Mouse (Mus musculus): ENCODE data around the gene Morn3.

DNA sequence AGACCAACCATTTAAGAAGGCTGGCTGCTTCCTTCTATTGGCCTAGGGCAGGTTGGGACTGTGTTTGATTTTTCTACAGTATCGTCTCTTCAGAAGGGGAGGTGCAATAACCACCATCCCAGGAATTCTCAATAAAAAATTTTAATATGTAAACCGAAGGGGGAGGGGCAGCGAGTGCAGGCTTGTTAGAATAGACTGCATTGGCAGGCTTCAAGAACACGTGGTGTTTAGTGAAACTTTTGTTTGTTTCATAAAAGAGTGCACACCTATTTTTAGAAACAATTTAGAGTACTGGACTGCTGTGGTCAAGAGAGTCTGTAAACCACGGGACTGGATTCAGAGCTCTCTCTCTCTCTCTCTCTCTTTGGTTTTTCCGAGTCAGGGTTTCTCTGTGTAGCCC, 23.8 kb downstream of the Morn3 start:
- TF ChIP-seq CTCF (IDR thresholded peaks at IDR 0.05; ENCODE audit: low read depth, low read length), result no peak
- no peak for TF ChIP-seq POLR2AphosphoS5 (IDR thresholded peaks at IDR 0.05; ENCODE audit: insufficient replicate concordance, low read depth, low read length)

Measured in G1E (cell line).